Mouse (Mus musculus): ENCODE measurements around the gene Nr0b2.
"Not testable (repeated sequence)": the region's sequence is repeated elsewhere in the genome, so short reads cannot be mapped to it uniquely, and the experiment has no call there.

The Nr0b2 gene

GRCm38 (mm10) chr4:133552768-133553447, at the start of gene Nr0b2:
Gene Nr0b2 (plus strand): TSS chr4:133553376.
- peak in 1 of 2 experiments; percentile 19 for DNase-seq (ENCODE audit: low read depth in 1 of 2, low spot score in 2 of 2)

GRCm38 (mm10) chr4:133504300-133504699, 48.9 kb upstream of the Nr0b2 start:
- DNase-seq (ENCODE audit: low read depth in 1 of 2, low spot score in 2 of 2): no peak

- no peak for DNase-seq (ENCODE audit: low read depth in 1 of 2, low spot score in 2 of 2)
These were observed 48.3 kb upstream of the Nr0b2 start for GRCm38 (mm10) chr4:133504755-133505485.

- no peak for DNase-seq (ENCODE audit: low read depth in 1 of 2, low spot score in 2 of 2)
These were observed 46.6 kb upstream of the Nr0b2 start for GRCm38 (mm10) chr4:133506573-133506972.

GRCm38 (mm10) chr4:133508990-133509389, 44.2 kb upstream of the Nr0b2 start:
- DNase-seq (ENCODE audit: low read depth in 1 of 2, low spot score in 2 of 2): no peak

GRCm38 (mm10) chr4:133511050-133511449, 42.1 kb upstream of the Nr0b2 start:
- DNase-seq (ENCODE audit: low read depth in 1 of 2, low spot score in 2 of 2): no peak

GRCm38 (mm10) chr4:133512511-133512910, 40.7 kb upstream of the Nr0b2 start:
- DNase-seq (ENCODE audit: low read depth in 1 of 2, low spot score in 2 of 2): not testable (repeated sequence)

GRCm38 (mm10) chr4:133512972-133513371, 40.2 kb upstream of the Nr0b2 start:
- peak in 1 of 2 experiments; percentile 45 for DNase-seq (ENCODE audit: low read depth in 1 of 2, low spot score in 2 of 2)

GRCm38 (mm10) chr4:133518601-133519368, 34.4 kb upstream of the Nr0b2 start, which contains the start of gene Kdf1:
Gene Kdf1 (plus strand): TSS chr4:133518963.
- no peak for DNase-seq (ENCODE audit: low read depth in 1 of 2, low spot score in 2 of 2)

- DNase-seq (ENCODE audit: low read depth in 1 of 2, low spot score in 2 of 2): no peak
These were observed 33.9 kb upstream of the Nr0b2 start for GRCm38 (mm10) chr4:133519369-133519665.

- no peak for DNase-seq (ENCODE audit: low read depth in 1 of 2, low spot score in 2 of 2)
These were observed 31.7 kb upstream of the Nr0b2 start for GRCm38 (mm10) chr4:133521502-133521901.

GRCm38 (mm10) chr4:133527788-133528187, 25.4 kb upstream of the Nr0b2 start:
- DNase-seq (ENCODE audit: low read depth in 1 of 2, low spot score in 2 of 2): no peak

- DNase-seq (ENCODE audit: low read depth in 1 of 2, low spot score in 2 of 2): no peak
These were observed 20.4 kb upstream of the Nr0b2 start for GRCm38 (mm10) chr4:133532777-133533176.

GRCm38 (mm10) chr4:133536081-133536480, 17.1 kb upstream of the Nr0b2 start:
- DNase-seq (ENCODE audit: low read depth in 1 of 2, low spot score in 2 of 2): no peak

- DNase-seq (ENCODE audit: low read depth in 1 of 2, low spot score in 2 of 2): no peak
These were observed 16.5 kb upstream of the Nr0b2 start for GRCm38 (mm10) chr4:133536652-133537051.

- DNase-seq (ENCODE audit: low read depth in 1 of 2, low spot score in 2 of 2): peak; percentile 85 to 87
These were observed 7.6 kb upstream of the Nr0b2 start, which contains the start of gene Nudc for GRCm38 (mm10) chr4:133545272-133546231. Gene Nudc (minus strand): TSS chr4:133545996.

- no peak for DNase-seq (ENCODE audit: low read depth in 1 of 2, low spot score in 2 of 2)
These were observed 1.1 kb upstream of the Nr0b2 start for GRCm38 (mm10) chr4:133552029-133552428.

- no peak for DNase-seq (ENCODE audit: low read depth in 1 of 2, low spot score in 2 of 2)
These were observed 513 bp downstream of the Nr0b2 start for GRCm38 (mm10) chr4:133553448-133554330.

GRCm38 (mm10) chr4:133557041-133557717, 4.0 kb downstream of the Nr0b2 start:
- DNase-seq (ENCODE audit: low read depth in 1 of 2, low spot score in 2 of 2): no peak

Data from monocyte, adult 2 months (primary cell).